Mouse (Mus musculus) limb, embryonic 14.5 days (tissue): Measurements from ENCODE around the gene Mknk1. TPM values are rescaled to one million over a fixed set of nuclear protein-coding genes. Genes with fewer than 3 reads are reported as not detected.

Experiments
- ATAC-seq: fragments of 200-750 bp; cut with Nextera tagmentation; 2 replicates; pipeline ENCODE4 v1.8.0; 2017; ENCODE audit warnings: low read depth, moderate number of reproducible peaks, moderate TSS enrichment; ENCODE audit not compliant: low FRiP score
- DNase-seq: peaks from one replicate; pipeline ENCODE4 v3.0.0-alpha.2; 2015; ENCODE audit warnings: low spot score
- H3K27ac ChIP-seq: fragments of 300-500 bp; sonication (generic); replicated peaks from 2 replicates; pipeline ENCODE4 v1.5.1; 2014; ENCODE audit warnings: low read depth, mild to moderate bottlenecking, low read length, moderate library complexity, mixed read lengths
- H3K27me3 ChIP-seq: fragments of 300-500 bp; sonication (generic); 2 replicates; pipeline ENCODE4 v1.6.1; 2014; ENCODE audit warnings: low read length, mixed read lengths; ENCODE audit not compliant: control insufficient read depth, insufficient read depth
- H3K36me3 ChIP-seq: fragments of 300-500 bp; sonication (generic); 2 replicates; pipeline ENCODE4 v1.6.1; 2014; ENCODE audit warnings: mild to moderate bottlenecking, low read length, moderate library complexity, mixed read lengths; ENCODE audit not compliant: control insufficient read depth, insufficient read depth
- H3K4me1 ChIP-seq: fragments of 300-500 bp; sonication (generic); 2 replicates; pipeline ENCODE4 v1.6.1; 2014; ENCODE audit warnings: antibody characterized with exemption, low read length, mixed read lengths; ENCODE audit not compliant: control insufficient read depth, insufficient read depth
- H3K4me2 ChIP-seq: fragments of 300-500 bp; sonication (generic); replicated peaks from 2 replicates; pipeline ENCODE4 v1.6.1; 2014; ENCODE audit warnings: low read depth, mild to moderate bottlenecking, low read length, moderate library complexity; ENCODE audit not compliant: severe bottlenecking
- H3K4me3 ChIP-seq: fragments of 300-500 bp; sonication (generic); replicated peaks from 2 replicates; pipeline ENCODE4 v1.5.1; 2014; ENCODE audit warnings: low read length
- H3K9ac ChIP-seq: fragments of 300-500 bp; sonication (generic); 2 replicates; pipeline ENCODE4 v1.6.1; 2014; ENCODE audit warnings: mild to moderate bottlenecking, low read depth, low read length, moderate library complexity; ENCODE audit not compliant: severe bottlenecking
- H3K9me3 ChIP-seq: fragments of 300-500 bp; sonication (generic); 2 replicates; pipeline ENCODE4 v1.6.1; 2016; ENCODE audit warnings: low read length; ENCODE audit not compliant: control insufficient read depth
- POLR2A ChIP-seq: fragments of 200-500 bp; IDR thresholded peaks from 2 replicates; pipeline ENCODE4 v1.8.0; 2012; ENCODE audit warnings: inconsistent platforms, mild to moderate bottlenecking, moderate library complexity, borderline replicate concordance; ENCODE audit not compliant: insufficient read depth, insufficient read length; ENCODE audit errors: extremely low read depth
- WGBS: fragments of 180-500 bp; shearing (Covaris S2); extraction: QIAGEN DNeasy Blood & Tissue Kit; methylation state at CpG from one replicate; pipeline ENCODE4 v1.1.7; 2014; 5-methylcytosine and 5-hydroxymethylcytosine counted together
- polyA plus RNA-seq, 2 experiments: library from polyadenylated mRNA; depleted of rRNA in 1 of 2; stranded (reverse) in 1 of 2; unstranded in 1 of 2; fragments of >200 nt; fragmentation: Nextera tagmentation in 1 of 2; extraction: Ambion mirVana in 1 of 2; gene quantifications; 2 replicates each; pipeline versions ENCODE4 v1.2.1 to v1.2.3; 2012 to 2014

The Mknk1 gene
- polyA plus RNA-seq, 2 experiments, result 28.4 to 69.6 TPM

DNA sequence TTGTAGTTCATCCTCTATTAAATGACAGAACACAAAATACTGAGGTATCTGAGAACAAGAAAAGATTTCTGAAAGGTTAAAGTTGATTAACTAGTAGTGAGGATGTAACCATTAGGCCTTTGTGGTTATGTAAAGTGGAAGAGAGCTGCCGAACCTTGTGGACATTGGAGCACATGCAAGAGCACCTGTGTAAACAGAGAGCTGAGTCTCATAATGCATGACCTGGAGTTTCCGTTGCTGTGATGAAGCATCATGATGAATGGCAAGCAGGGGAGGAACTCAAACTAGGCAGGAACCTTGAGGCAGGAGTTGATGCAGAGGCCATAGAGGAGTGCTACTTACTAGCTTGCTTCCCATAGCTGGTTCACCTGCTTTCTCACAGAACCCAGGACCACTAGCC, 11.6 kb downstream of the Mknk1 start:
- H3K36me3 ChIP-seq, result peaks cover 29% of the 10 kb centered on the region
- ATAC-seq (no peak), DNase-seq (no peak)
- H3K27ac ChIP-seq, result no peak overlapping the region
- WGBS, result 69% methylated on average over 2 of the region's 2 CpGs
- H3K4me2 ChIP-seq, result no peak overlapping the region
- no peaks in the 10 kb centered on the region for H3K27me3 ChIP-seq
- TF ChIP-seq POLR2A, result no peak
- H3K4me3 ChIP-seq, result no peak overlapping the region
- no peak overlapping the region for H3K9ac ChIP-seq
- no peaks in the 10 kb centered on the region for H3K9me3 ChIP-seq
- peaks cover 13% of the 10 kb centered on the region for H3K4me1 ChIP-seq

DNA sequence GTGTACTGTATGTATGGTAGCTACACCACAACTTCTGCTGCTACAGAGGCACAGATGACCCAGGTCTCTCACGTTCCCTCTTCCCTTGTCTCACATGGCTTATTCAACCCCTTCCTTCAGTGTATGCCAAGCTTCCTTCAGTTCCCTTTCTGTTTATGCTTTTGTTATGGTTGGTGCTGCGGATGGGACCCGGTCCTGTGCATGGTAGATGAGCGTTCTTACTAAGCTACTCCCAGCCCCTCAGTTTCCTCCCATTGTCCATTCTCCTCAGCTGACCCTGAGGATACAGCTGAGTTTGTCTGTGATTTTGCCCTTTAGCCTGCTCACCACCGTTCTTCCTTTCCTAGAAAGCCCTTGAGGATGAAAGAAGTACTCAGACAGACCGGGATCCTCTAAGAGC, 12.6 kb downstream of the Mknk1 start:
- DNase-seq (no peak), ATAC-seq (no peak)
- Histone ChIP-seq H3K9me3 (no peaks in the 10 kb centered on the region), H3K36me3 (peaks cover 29% of the 10 kb centered on the region), H3K27me3 (no peaks in the 10 kb centered on the region), H3K27ac (no peak overlapping the region), H3K4me3 (no peak overlapping the region), H3K4me1 (peaks cover 21% of the 10 kb centered on the region), H3K4me2 (no peak overlapping the region), H3K9ac (no peak overlapping the region)
- WGBS, result 92% methylated on average over 6 of the region's 6 CpGs
- no peak for TF ChIP-seq POLR2A

DNA sequence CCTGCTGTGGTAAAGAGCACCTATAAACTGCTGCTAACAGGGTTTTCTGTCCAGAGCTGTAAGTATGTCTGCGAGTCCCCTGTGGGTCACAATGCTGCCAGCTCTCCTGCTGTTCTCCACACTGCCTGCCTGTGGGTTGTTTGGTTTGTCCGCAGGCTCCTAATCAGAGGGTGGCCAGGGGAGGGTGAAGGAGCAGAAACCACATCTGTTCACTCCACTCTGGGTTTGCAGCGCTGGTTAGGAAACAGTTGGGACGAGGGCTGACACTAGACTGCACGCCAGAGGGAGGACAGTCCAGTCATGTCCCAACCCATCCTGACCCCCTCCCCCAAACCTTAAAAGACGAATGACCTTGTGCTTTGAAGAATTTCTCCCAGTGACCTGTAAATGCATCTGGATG, 16.1 kb downstream of the Mknk1 start:
- DNase-seq, result no peak
- no peak overlapping the region for H3K4me2 ChIP-seq
- 11% methylated on average over 6 of the region's 6 CpGs for WGBS
- peaks cover 21% of the 10 kb centered on the region for H3K4me1 ChIP-seq
- no peak overlapping the region for H3K4me3 ChIP-seq
- no peak overlapping the region; the same call in 1 of the 2 replicates for H3K27ac ChIP-seq
- peak overlapping the region; percentile 16 for H3K9ac ChIP-seq
- no peaks in the 10 kb centered on the region for H3K27me3 ChIP-seq
- peaks cover 34% of the 10 kb centered on the region for H3K36me3 ChIP-seq
- H3K9me3 ChIP-seq, result no peaks in the 10 kb centered on the region
- no peak for TF ChIP-seq POLR2A
- ATAC-seq, result no peak

DNA sequence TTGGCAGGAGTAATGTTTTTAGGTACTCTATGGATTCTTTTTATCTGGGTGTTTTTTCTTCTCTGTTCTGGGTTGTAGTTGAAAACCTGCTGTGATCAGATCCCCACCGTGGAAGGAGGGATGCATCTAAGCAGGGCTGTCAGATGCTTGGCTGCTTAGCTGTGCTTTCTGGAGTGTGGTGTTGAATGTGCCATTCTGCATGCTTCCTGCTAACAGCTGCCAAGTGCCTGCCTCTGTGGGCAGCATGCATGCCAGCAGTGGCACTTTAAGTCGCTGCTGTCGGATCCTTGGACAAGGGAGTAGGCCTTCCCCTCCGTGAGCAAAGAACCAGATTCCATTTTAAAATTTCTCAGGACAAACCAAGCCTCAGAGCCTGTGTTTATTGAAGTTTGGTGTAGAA, 16.6 kb downstream of the Mknk1 start:
- no peak overlapping the region for H3K27ac ChIP-seq

GRCm38 (mm10) chr4:115856282-115856681, 17.3 kb downstream of the Mknk1 start:
- peaks cover 21% of the 10 kb centered on the region for H3K4me1 ChIP-seq
- no peaks in the 10 kb centered on the region for H3K9me3 ChIP-seq
- TF ChIP-seq POLR2A, result no peak
- no peak overlapping the region for H3K4me2 ChIP-seq
- WGBS, result 79% methylated on average over 4 of the region's 4 CpGs
- H3K27me3 ChIP-seq, result no peaks in the 10 kb centered on the region
- H3K36me3 ChIP-seq, result peaks cover 32% of the 10 kb centered on the region
- no peak for ATAC-seq
- peak overlapping the region; percentile 14; the same call in 1 of the 2 replicates for H3K9ac ChIP-seq
- H3K4me3 ChIP-seq, result no peak overlapping the region
- H3K27ac ChIP-seq, result no peak overlapping the region
- DNase-seq, result no peak

More for the DNA sequence above, 16.6 kb downstream of the Mknk1 start:
- peaks cover 38% of the 10 kb centered on the region for H3K36me3 ChIP-seq
- H3K4me3 ChIP-seq, result no peak overlapping the region
- H3K4me2 ChIP-seq, result no peak overlapping the region
- WGBS, result 52% methylated on average over 4 of the region's 4 CpGs
- no peaks in the 10 kb centered on the region for H3K27me3 ChIP-seq
- DNase-seq (no peak), ATAC-seq (no peak)
- peaks cover 21% of the 10 kb centered on the region for H3K4me1 ChIP-seq
- H3K9ac ChIP-seq, result peak overlapping the region; percentile 16; the same call in 1 of the 2 replicates
- no peak for TF ChIP-seq POLR2A
- H3K9me3 ChIP-seq, result no peaks in the 10 kb centered on the region

DNA sequence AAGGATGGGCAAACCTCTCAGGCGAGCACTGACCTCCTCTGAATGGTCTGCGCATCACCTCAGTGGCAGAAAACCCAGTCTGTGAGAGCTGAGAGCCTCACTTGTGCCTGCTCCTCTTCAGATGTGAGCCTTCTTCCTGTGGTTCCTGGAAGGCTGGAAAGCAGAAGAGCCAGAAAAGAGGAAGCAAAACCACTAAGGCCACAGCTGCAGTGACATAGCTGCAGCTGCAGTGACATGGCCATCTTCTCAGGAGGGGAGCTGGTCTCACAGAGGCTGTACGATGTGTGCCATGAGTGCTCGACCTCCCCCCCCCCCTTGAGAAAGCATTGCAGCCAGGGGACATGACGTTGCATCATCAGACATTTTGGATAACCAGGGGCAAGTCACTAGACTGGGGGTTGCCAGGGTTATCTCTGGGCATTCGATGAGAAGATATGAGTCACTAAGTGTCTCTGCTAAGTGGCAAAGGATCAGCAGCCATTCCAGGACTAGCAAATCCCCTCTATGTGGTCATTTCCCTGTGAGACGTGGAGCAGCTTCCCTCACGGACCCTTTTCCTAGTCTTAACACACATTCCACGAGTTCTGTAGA, 18.4 kb downstream of the Mknk1 start:
- no peak overlapping the region for H3K4me3 ChIP-seq
- H3K4me2 ChIP-seq, result no peak overlapping the region
- H3K27me3 ChIP-seq, result no peaks in the 10 kb centered on the region
- peaks cover 24% of the 10 kb centered on the region for H3K4me1 ChIP-seq
- DNase-seq (no peak), ATAC-seq (no peak)
- H3K9ac ChIP-seq, result no peak overlapping the region
- H3K9me3 ChIP-seq, result no peaks in the 10 kb centered on the region
- 79% methylated on average over 9 of the region's 9 CpGs for WGBS
- peaks cover 21% of the 10 kb centered on the region for H3K36me3 ChIP-seq
- TF ChIP-seq POLR2A, result no peak
- no peak overlapping the region for H3K27ac ChIP-seq
